Mouse (Mus musculus) G1E (cell line): ENCODE measurements around the gene Lmf1. TPM values are rescaled to one million over a fixed set of nuclear protein-coding genes. Genes with fewer than 3 reads are reported as not detected.

Experiments used
- ATAC-seq: 2 replicates; pipeline ENCODE4 v1.8.0; 2016; ENCODE audit warnings: mild to moderate bottlenecking; ENCODE audit not compliant: insufficient number of reproducible peaks, poor library complexity, low FRiP score, severe bottlenecking; ENCODE audit errors: extremely low read depth
- DNase-seq: peaks from one replicate; pipeline ENCODE4 v3.0.0; 2012; ENCODE audit warnings: low spot score
- H3K27me3 ChIP-seq: 2 replicates; pipeline ENCODE4 v1.6.1; 2012; ENCODE audit warnings: mild to moderate bottlenecking, low read length, inconsistent platforms; ENCODE audit not compliant: insufficient read depth
- H3K36me3 ChIP-seq: replicated peaks from 2 replicates; pipeline ENCODE3; 2012; ENCODE audit warnings: mild to moderate bottlenecking, inconsistent platforms
- H3K4me1 ChIP-seq: 2 replicates; pipeline ENCODE4 v1.6.1; 2012; ENCODE audit warnings: low read depth, low read length, inconsistent platforms, mixed read lengths; ENCODE audit not compliant: insufficient read depth
- H3K4me3 ChIP-seq: 2 replicates; pipeline ENCODE4 v1.5.1; 2012; ENCODE audit warnings: low read depth, mild to moderate bottlenecking, inconsistent platforms, low read length, moderate library complexity, mixed read lengths
- H3K9me3 ChIP-seq: replicated peaks from 2 replicates; pipeline ENCODE4 v1.6.1; 2012; ENCODE audit warnings: inconsistent platforms
- CTCF ChIP-seq: IDR thresholded peaks from 2 replicates; pipeline ENCODE4 v1.5.1; 2012; ENCODE audit warnings: low read depth, low read length, inconsistent platforms, mixed read lengths
- GATA1 ChIP-seq: IDR thresholded peaks from 2 replicates; pipeline ENCODE4 v1.6.1; 2012; ENCODE audit warnings: borderline replicate concordance, low read length, inconsistent platforms, mixed read lengths
- GATA2 ChIP-seq: IDR thresholded peaks from 2 replicates; pipeline ENCODE4 v1.6.1; 2012; ENCODE audit warnings: low read depth, low read length, inconsistent platforms, borderline replicate concordance
- POLR2AphosphoS5 ChIP-seq: IDR thresholded peaks from 2 replicates; pipeline ENCODE4 v1.6.1; 2012; ENCODE audit warnings: low read depth, low read length, inconsistent platforms; ENCODE audit not compliant: insufficient replicate concordance
- TAL1 ChIP-seq: conservative IDR thresholded peaks from 2 replicates; pipeline ENCODE4 v1.6.1; 2012; ENCODE audit warnings: low read depth, low read length, inconsistent platforms, mixed read lengths
- polyA plus RNA-seq: library from polyadenylated mRNA; stranded (reverse); fragments of >175 nt; gene quantifications from 2 replicates; pipeline ENCODE4 v1.2.3, GENCODE M21; 2012
- total RNA-seq, 2 experiments: library from RNA; stranded (forward) in 1 of 2; stranded (reverse) in 1 of 2; fragments of 200-1000 nt in 1 of 2; fragments of >200 nt in 1 of 2; fragmentation: Nextera tagmentation in 1 of 2; gene quantifications; 2 replicates each; pipeline ENCODE4 v1.2.3; 2014 to 2017

Lmf1 gene
- total and polyA plus RNA-seq, 3 experiments = 8.8 to 29.9 (median 16.2) TPM

DNA sequence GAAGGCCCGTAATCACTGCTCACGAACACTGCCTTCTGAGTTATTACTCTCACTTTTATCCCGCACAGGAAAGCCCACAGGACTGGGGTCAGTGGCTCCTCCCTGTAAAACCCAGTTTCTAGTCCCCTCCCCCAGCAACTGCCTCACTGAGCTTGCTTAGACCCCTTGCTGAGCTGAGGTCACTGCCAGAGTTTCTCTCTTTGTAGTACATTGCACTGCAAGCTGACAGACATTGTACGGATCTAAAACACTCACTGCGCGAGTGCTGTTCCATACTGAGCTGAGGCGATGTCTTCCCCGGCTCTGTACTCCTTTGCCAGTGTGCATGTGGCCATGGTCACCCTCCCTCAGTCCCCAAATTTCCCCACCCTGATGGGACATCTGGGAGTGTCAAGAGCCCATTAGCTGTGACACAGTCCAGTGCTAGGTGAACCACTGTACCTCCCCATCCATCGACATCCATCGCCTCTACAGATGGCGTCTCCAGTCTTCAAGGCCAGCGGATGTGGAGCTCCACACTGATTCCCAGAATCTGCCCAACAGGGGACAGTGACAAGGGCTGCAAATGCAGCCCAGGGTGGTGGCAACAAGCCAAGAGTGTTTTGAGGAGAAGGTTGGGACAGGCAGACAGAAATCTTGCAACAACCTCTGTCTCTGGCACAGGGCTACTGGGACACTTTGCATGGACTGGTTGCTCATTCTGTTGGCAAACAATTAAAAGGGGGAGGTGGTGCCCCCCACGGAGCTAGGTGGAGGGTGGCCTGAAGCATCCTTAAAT lies 64.8 kb downstream of the Lmf1 start:
- ATAC-seq (no peak), DNase-seq (no peak)
- Histone ChIP-seq H3K27me3 (no peaks in the 10 kb centered on the region), H3K9me3 (no peaks in the 10 kb centered on the region), H3K36me3 (peaks cover 30% of the 10 kb centered on the region), H3K4me3 (no peak overlapping the region), H3K4me1 (no peaks in the 10 kb centered on the region)
- TF ChIP-seq GATA2 (no peak), POLR2AphosphoS5 (no peak), GATA1 (no peak), CTCF (no peak), TAL1 (no peak)

DNA sequence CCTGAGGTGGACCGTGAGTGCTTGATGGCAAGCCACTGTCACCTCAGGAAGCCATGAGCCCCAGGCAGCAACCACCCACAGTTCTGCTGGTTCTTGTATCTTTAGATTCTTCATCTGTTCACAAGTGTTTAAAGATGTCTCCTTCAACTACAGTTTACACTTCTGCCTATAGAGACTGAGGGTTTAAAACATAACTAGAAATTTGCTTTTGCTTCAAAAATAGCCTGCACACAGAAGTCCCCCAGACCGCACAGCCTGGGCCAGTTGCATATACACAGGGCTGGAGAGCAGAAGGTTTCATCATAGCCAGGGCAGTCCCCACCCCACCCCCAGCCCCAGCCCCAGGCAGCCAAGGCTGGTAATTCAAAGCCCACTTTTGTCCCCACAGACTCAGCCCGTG lies 65.9 kb downstream of the Lmf1 start:
- TF ChIP-seq GATA1 (no peak), CTCF (no peak), POLR2AphosphoS5 (no peak), TAL1 (no peak), GATA2 (no peak)
- no peak for ATAC-seq

DNA sequence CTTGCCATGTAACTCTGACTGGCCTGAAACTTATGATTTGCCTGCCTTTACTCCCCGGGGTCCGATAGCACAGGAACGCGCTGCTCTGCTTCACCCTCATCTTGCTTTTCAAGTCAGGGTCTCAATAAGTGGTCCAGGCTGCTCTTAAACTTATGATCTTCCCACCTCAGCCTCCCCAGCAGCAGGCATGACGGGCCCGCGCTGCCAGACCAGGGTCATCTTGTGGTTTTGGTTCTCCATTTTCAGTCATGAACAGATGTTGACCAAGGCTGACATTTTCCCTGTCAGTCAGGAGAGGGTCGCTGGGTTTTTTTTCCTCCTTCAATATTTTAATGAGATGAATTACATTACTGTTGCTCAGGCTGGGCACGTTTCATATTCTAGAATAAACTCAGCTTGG lies 66.8 kb downstream of the Lmf1 start:
- no peaks in the 10 kb centered on the region for H3K9me3 ChIP-seq
- H3K4me1 ChIP-seq = no peaks in the 10 kb centered on the region
- no peaks in the 10 kb centered on the region for H3K27me3 ChIP-seq
- no peak for ATAC-seq
- H3K4me3 ChIP-seq = no peak overlapping the region
- no peak for DNase-seq
- H3K36me3 ChIP-seq = peaks cover 38% of the 10 kb centered on the region
- TF ChIP-seq CTCF (no peak), GATA1 (no peak), TAL1 (no peak), GATA2 (no peak), POLR2AphosphoS5 (no peak)

More for the DNA sequence above, 65.9 kb downstream of the Lmf1 start:
- Histone ChIP-seq H3K9me3 (no peaks in the 10 kb centered on the region), H3K4me3 (no peak overlapping the region), H3K4me1 (no peaks in the 10 kb centered on the region), H3K36me3 (peaks cover 37% of the 10 kb centered on the region), H3K27me3 (no peaks in the 10 kb centered on the region)
- no peak for DNase-seq

DNA sequence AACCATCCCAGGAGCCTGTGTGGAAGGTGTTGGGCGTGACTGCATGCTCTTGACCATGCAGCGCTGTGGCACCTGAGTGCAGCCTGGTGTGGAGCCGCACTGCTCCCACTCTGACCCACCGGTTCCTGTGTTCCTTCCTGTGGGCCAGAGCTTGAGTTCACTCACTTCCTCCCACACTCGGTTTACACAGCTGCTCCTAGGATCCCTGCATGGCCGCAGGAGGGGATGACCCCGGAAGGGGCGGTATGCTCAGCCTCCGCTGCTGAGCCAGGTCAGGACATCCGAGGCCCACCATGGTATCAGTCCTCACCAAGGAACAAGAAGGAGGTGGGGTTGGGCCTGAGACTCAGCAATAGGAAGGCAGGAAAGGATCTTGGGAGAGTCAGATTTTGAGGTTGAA lies 69.0 kb downstream of the Lmf1 start:
- Histone ChIP-seq H3K36me3 (peaks cover 30% of the 10 kb centered on the region), H3K4me1 (no peaks in the 10 kb centered on the region), H3K4me3 (no peak overlapping the region), H3K27me3 (no peaks in the 10 kb centered on the region), H3K9me3 (no peaks in the 10 kb centered on the region)
- ATAC-seq = no peak
- TF ChIP-seq GATA2 (no peak), GATA1 (no peak)
- DNase-seq = no peak

DNA sequence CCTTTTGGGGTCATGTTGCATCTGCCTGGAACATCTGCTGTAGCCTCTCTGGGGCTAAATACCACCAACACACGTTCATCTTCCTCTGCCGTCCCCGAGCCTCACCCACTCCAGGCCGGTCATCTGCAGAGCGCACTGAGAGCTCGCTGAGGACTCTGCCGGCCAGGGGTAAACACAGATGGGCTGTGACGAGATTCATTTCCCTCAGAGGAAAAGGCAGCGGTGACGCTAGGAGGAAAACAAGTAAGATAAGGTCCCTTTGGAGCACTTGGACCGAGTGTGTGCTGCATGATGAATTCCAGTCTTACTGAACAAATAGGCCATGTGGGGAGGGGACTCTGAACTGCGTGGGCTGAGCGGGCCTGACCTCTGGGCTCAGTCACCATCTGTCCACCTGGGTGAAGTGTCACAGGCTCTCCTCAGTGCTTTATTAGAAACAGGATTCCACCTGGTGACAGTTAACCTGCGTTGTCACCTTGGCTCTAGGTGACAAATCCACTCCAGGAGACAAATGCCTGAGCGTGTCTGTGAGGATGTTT lies 69.9 kb downstream of the Lmf1 start:
- Histone ChIP-seq H3K9me3 (no peaks in the 10 kb centered on the region), H3K4me3 (no peak overlapping the region), H3K4me1 (no peaks in the 10 kb centered on the region), H3K36me3 (peaks cover 25% of the 10 kb centered on the region), H3K27me3 (no peaks in the 10 kb centered on the region)
- DNase-seq (no peak), ATAC-seq (no peak)
- no peak for TF ChIP-seq POLR2AphosphoS5
- no peak for TF ChIP-seq GATA1
- no peak for TF ChIP-seq CTCF
- TF ChIP-seq GATA2 = no peak
- TF ChIP-seq TAL1 = no peak

DNA sequence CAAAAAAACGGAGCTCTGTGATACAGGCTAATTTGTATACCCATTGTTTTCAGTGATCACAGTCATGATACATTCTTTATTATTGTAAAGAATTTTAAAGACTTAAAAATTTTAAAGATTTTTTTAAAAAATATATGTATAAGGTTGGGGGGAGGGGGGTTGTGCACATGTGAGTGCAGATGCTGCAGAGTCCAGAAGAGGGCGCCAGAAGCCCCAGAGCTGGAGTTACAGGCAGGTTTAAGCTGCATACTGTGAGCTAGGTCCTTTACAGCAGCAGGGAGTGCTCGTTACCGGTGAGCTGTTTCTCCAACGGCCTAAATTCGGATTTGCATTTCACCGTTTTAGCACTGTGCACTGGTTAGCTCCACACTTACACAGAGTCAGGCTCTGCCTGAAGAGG lies 71.8 kb downstream of the Lmf1 start:
- no peak for TF ChIP-seq CTCF
- TF ChIP-seq TAL1 = no peak
- TF ChIP-seq POLR2AphosphoS5 = no peak
- no peak for TF ChIP-seq GATA1
- TF ChIP-seq GATA2 = no peak
- Histone ChIP-seq H3K27me3 (no peaks in the 10 kb centered on the region), H3K36me3 (peaks cover 39% of the 10 kb centered on the region), H3K4me1 (no peaks in the 10 kb centered on the region), H3K4me3 (no peak overlapping the region), H3K9me3 (no peaks in the 10 kb centered on the region)
- ATAC-seq (no peak), DNase-seq (no peak)

DNA sequence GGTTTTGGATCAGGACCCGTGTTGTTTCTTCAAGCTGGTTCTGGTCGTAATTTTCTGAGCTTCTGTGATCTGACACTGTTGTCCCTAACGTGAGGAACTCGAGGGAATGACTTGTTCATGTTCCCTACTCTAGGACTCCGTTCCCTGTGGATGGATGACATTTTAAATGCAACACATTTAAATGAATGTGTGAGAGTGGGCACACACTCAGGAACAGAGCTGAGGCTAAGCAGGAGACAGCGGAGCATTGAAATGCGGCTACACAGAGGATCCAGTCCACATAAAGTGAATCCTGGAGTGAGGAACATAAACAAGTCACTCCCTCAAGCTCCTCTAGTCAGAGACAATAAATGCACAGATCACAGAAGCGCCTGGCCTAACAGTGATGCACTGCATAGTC lies 73.4 kb downstream of the Lmf1 start:
- H3K4me3 ChIP-seq = no peak overlapping the region
- TF ChIP-seq GATA2 (no peak), GATA1 (no peak), CTCF (no peak), POLR2AphosphoS5 (no peak), TAL1 (no peak)
- peaks cover 50% of the 10 kb centered on the region for H3K36me3 ChIP-seq
- no peaks in the 10 kb centered on the region for H3K4me1 ChIP-seq
- H3K27me3 ChIP-seq = no peaks in the 10 kb centered on the region
- no peak for ATAC-seq
- DNase-seq = no peak
- H3K9me3 ChIP-seq = no peaks in the 10 kb centered on the region
